Mouse (Mus musculus) neural tube, embryonic 12.5 days (tissue): ENCODE results near the gene Begain. TPM values are rescaled to one million over a fixed set of nuclear protein-coding genes. Genes with fewer than 3 reads are reported as not detected.

Source experiments
- ATAC-seq: fragments of 200-750 bp; cut with Nextera tagmentation; 2 replicates; pipeline ENCODE4 v1.8.0; 2017; ENCODE audit warnings: low read depth, mild to moderate bottlenecking, moderate TSS enrichment, moderate library complexity; ENCODE audit not compliant: low FRiP score
- H3K27ac ChIP-seq: fragments of 300-500 bp; sonication (generic); 2 replicates; pipeline ENCODE4 v1.5.1; 2016
- H3K27me3 ChIP-seq: fragments of 300-500 bp; sonication (generic); replicated peaks from 2 replicates; pipeline ENCODE4 v1.6.1; 2016; ENCODE audit warnings: mild to moderate bottlenecking
- H3K36me3 ChIP-seq: fragments of 300-500 bp; sonication (generic); 2 replicates; pipeline ENCODE4 v1.6.1; 2016; ENCODE audit warnings: mild to moderate bottlenecking
- H3K4me1 ChIP-seq: fragments of 300-500 bp; sonication (generic); 2 replicates; pipeline ENCODE4 v1.6.1; 2016
- H3K4me2 ChIP-seq: fragments of 300-500 bp; sonication (generic); replicated peaks from 2 replicates; pipeline ENCODE4 v1.6.1; 2016; ENCODE audit warnings: mild to moderate bottlenecking
- H3K4me3 ChIP-seq: fragments of 300-500 bp; sonication (generic); 2 replicates; pipeline ENCODE4 v1.5.1; 2016
- H3K9ac ChIP-seq: fragments of 300-500 bp; sonication (generic); 2 replicates; pipeline ENCODE4 v1.6.1; 2016; ENCODE audit warnings: mild to moderate bottlenecking
- H3K9me3 ChIP-seq: fragments of 300-500 bp; sonication (generic); 2 replicates; pipeline ENCODE4 v1.6.1; 2016; ENCODE audit warnings: mild to moderate bottlenecking
- WGBS: fragments of 180-500 bp; shearing (Covaris S2); methylation state at CpG from one replicate; pipeline ENCODE4 v1.1.7; 2016; 5-methylcytosine and 5-hydroxymethylcytosine counted together
- polyA plus RNA-seq: library from polyadenylated mRNA; unstranded; fragments of >200 nt; fragmentation: Nextera tagmentation; extraction: Ambion mirVana; gene quantifications from 2 replicates; pipeline ENCODE4 v1.2.1, GENCODE M21; 2016

Gene Begain
- polyA plus RNA-seq, 1 experiment from 2014 or later, result 25.1 TPM

GRCm38 (mm10) chr12:108994436-108995031, 73.5 kb downstream of the Begain start:
- 11% methylated on average over 19 of the region's 19 CpGs for WGBS
- Histone ChIP-seq H3K9ac (no peak overlapping the region), H3K4me3 (no peak overlapping the region), H3K27ac (no peak overlapping the region), H3K4me1 (peaks cover 13% of the 10 kb centered on the region), H3K4me2 (peak overlapping the region; percentile 38), H3K9me3 (no peaks in the 10 kb centered on the region), H3K36me3 (no peaks in the 10 kb centered on the region), H3K27me3 (peaks cover 2% of the 10 kb centered on the region; the same call in 1 of the 2 replicates)
- ATAC-seq, result no peak

GRCm38 (mm10) chr12:108993046-108993445, 75.0 kb downstream of the Begain start:
- peaks cover 12% of the 10 kb centered on the region for H3K4me1 ChIP-seq
- H3K4me2 ChIP-seq, result no peak overlapping the region
- no peaks in the 10 kb centered on the region for H3K9me3 ChIP-seq
- ATAC-seq, result no peak
- 0 out of 2 replicates have a peak, but pooled peaks cover 2% of the 10 kb centered on the region for H3K27me3 ChIP-seq
- H3K9ac ChIP-seq, result no peak overlapping the region
- no peak overlapping the region for H3K4me3 ChIP-seq
- no peaks in the 10 kb centered on the region for H3K36me3 ChIP-seq
- H3K27ac ChIP-seq, result no peak overlapping the region
- 68% methylated on average over 2 of the region's 2 CpGs for WGBS

GRCm38 (mm10) chr12:108990425-108990824, 77.6 kb downstream of the Begain start:
- Histone ChIP-seq H3K4me1 (peaks cover 7% of the 10 kb centered on the region), H3K36me3 (no peaks in the 10 kb centered on the region), H3K4me3 (no peak overlapping the region), H3K9me3 (no peaks in the 10 kb centered on the region), H3K27me3 (no peaks in the 10 kb centered on the region), H3K9ac (no peak overlapping the region), H3K27ac (no peak overlapping the region), H3K4me2 (no peak overlapping the region)
- 57% methylated on average over 9 of the region's 9 CpGs for WGBS
- no peak for ATAC-seq

- ATAC-seq, result no peak
- H3K27ac ChIP-seq, result no peak overlapping the region
- no peaks in the 10 kb centered on the region for H3K27me3 ChIP-seq
- WGBS, result 82% methylated on average over 9 of the region's 9 CpGs
- no peak overlapping the region for H3K4me2 ChIP-seq
- no peak overlapping the region for H3K4me3 ChIP-seq
- no peak overlapping the region for H3K9ac ChIP-seq
- no peaks in the 10 kb centered on the region for H3K9me3 ChIP-seq
- no peaks in the 10 kb centered on the region for H3K36me3 ChIP-seq
- peaks cover 6% of the 10 kb centered on the region; the same call in 1 of the 2 replicates for H3K4me1 ChIP-seq
Observed at GRCm38 (mm10) chr12:108987448-108987847, 80.6 kb downstream of the Begain start.

- H3K9ac ChIP-seq, result no peak overlapping the region
- H3K4me1 ChIP-seq, result peaks cover 11% of the 10 kb centered on the region; the same call in 1 of the 2 replicates
- 71% methylated on average over 6 of the region's 6 CpGs for WGBS
- no peaks in the 10 kb centered on the region for H3K9me3 ChIP-seq
- H3K4me3 ChIP-seq, result no peak overlapping the region
- no peak for ATAC-seq
- H3K27ac ChIP-seq, result no peak overlapping the region
- no peaks in the 10 kb centered on the region for H3K27me3 ChIP-seq
- H3K4me2 ChIP-seq, result no peak overlapping the region
- H3K36me3 ChIP-seq, result no peaks in the 10 kb centered on the region
Observed at GRCm38 (mm10) chr12:108985025-108985424, 83.0 kb downstream of the Begain start.

- Histone ChIP-seq H3K27me3 (no peaks in the 10 kb centered on the region), H3K4me1 (peaks cover 16% of the 10 kb centered on the region), H3K4me3 (no peak overlapping the region), H3K36me3 (no peaks in the 10 kb centered on the region), H3K4me2 (no peak overlapping the region), H3K27ac (no peak overlapping the region), H3K9me3 (no peaks in the 10 kb centered on the region), H3K9ac (no peak overlapping the region)
- 70% methylated on average over 8 of the region's 8 CpGs for WGBS
- ATAC-seq, result no peak
Observed at GRCm38 (mm10) chr12:108984471-108984870, 83.5 kb downstream of the Begain start.

- no peak overlapping the region for H3K27ac ChIP-seq
- no peaks in the 10 kb centered on the region for H3K9me3 ChIP-seq
- H3K27me3 ChIP-seq, result no peaks in the 10 kb centered on the region
- no peak overlapping the region for H3K4me3 ChIP-seq
- H3K4me1 ChIP-seq, result peaks cover 23% of the 10 kb centered on the region
- no peak overlapping the region for H3K9ac ChIP-seq
- H3K36me3 ChIP-seq, result no peaks in the 10 kb centered on the region
- 83% methylated on average over 6 of the region's 6 CpGs for WGBS
- no peak for ATAC-seq
- H3K4me2 ChIP-seq, result no peak overlapping the region
Observed at GRCm38 (mm10) chr12:108983496-108983895, 84.5 kb downstream of the Begain start.

GRCm38 (mm10) chr12:108982684-108982960, 85.4 kb downstream of the Begain start:
- Histone ChIP-seq H3K4me1 (peaks cover 23% of the 10 kb centered on the region), H3K36me3 (no peaks in the 10 kb centered on the region), H3K4me3 (no peak overlapping the region), H3K9me3 (no peaks in the 10 kb centered on the region), H3K4me2 (no peak overlapping the region), H3K27me3 (no peaks in the 10 kb centered on the region), H3K9ac (no peak overlapping the region), H3K27ac (no peak overlapping the region)
- ATAC-seq, result no peak
- WGBS, result 64% methylated on average over 6 of the region's 6 CpGs

Other genes starting within 250 kb of the Begain start
- gene Slc25a29, start 232.3 kb downstream of the Begain start, polyA plus RNA-seq, result 15.4 and 16.0 TPM in 2 replicates
- gene Slc25a47, start 232.2 kb downstream of the Begain start, polyA plus RNA-seq, result 12.2 and 14.5 TPM in 2 replicates
- gene Wdr25, start 174.6 kb downstream of the Begain start, polyA plus RNA-seq, result 7.0 and 9.8 TPM in 2 replicates
- gene Wars, start 174.0 kb downstream of the Begain start, polyA plus RNA-seq, result 120 and 123 TPM in 2 replicates